Mouse (Mus musculus) layer of hippocampus, adult 2 months (tissue): ENCODE results near the gene 9230102O04Rik. TPM values are rescaled to one million over a fixed set of nuclear protein-coding genes. Genes with fewer than 3 reads are reported as not detected.

Experiments
- DNase-seq, 2 experiments: peaks; one replicate each; pipeline ENCODE4 v3.0.0; 2022; ENCODE audit warnings: low spot score in 2 of 2
- H3K27ac ChIP-seq: fragments of 200-600 bp; 2 replicates; pipeline ENCODE4 v1.8.1; 2022
- H3K4me3 ChIP-seq: fragments of 200-600 bp; 2 replicates; pipeline ENCODE4 v1.8.1; 2022; ENCODE audit warnings: mild to moderate bottlenecking
- CTCF ChIP-seq: fragments of 200-600 bp; conservative IDR thresholded peaks from 2 replicates; pipeline ENCODE4 v1.8.1; 2022; ENCODE audit warnings: antibody characterized with exemption, mild to moderate bottlenecking, moderate library complexity
- long read RNA-seq, 2 experiments: library from polyadenylated mRNA; stranded (forward); transcript quantifications; one replicate each; pipeline ENCODE4 v2.0.0; 2021; ENCODE audit warnings: borderline mapping rate in 2 of 2
- total RNA-seq, 2 experiments: library from RNA; stranded (reverse); gene quantifications; 2 replicates each; pipeline ENCODE4 v1.2.3; 2021

9230102O04Rik gene
- total RNA-seq: not detected
- long read RNA-seq, experiment 1: 0 reads
- long read RNA-seq, experiment 2: 0 reads

GRCm38 (mm10) chr2:9888913-9889650 lies at the start of gene 9230102O04Rik:
9230102O04Rik (minus strand) TSS chr2:9889540.
- no peak within 1 kb of the TSS for H3K27ac ChIP-seq
- peak; percentile 62 for TF ChIP-seq CTCF
- no peak for DNase-seq
- no peak within 1 kb of the TSS for H3K4me3 ChIP-seq

GRCm38 (mm10) chr2:9935965-9936364 lies 46.6 kb upstream of the 9230102O04Rik start:
- no peak overlapping the region for H3K27ac ChIP-seq
- no peak for DNase-seq
- no peak for TF ChIP-seq CTCF
- H3K4me3 ChIP-seq: no peak overlapping the region

- no peak for TF ChIP-seq CTCF
- DNase-seq: no peak
- H3K4me3 ChIP-seq: no peak overlapping the region
- H3K27ac ChIP-seq: no peak overlapping the region
Measured at GRCm38 (mm10) chr2:9926905-9927283, 37.6 kb upstream of the 9230102O04Rik start.

- no peak for DNase-seq
- Histone ChIP-seq H3K4me3 (no peak overlapping the region), H3K27ac (no peak overlapping the region)
- no peak for TF ChIP-seq CTCF
Measured at GRCm38 (mm10) chr2:9926194-9926904, 37.0 kb upstream of the 9230102O04Rik start.

GRCm38 (mm10) chr2:9918691-9919471 lies 29.5 kb upstream of the 9230102O04Rik start:
- Histone ChIP-seq H3K27ac (no peak overlapping the region), H3K4me3 (no peak overlapping the region)
- no peak for DNase-seq
- no peak for TF ChIP-seq CTCF

GRCm38 (mm10) chr2:9917602-9918001 lies 28.3 kb upstream of the 9230102O04Rik start:
- no peak overlapping the region for H3K27ac ChIP-seq
- no peak overlapping the region for H3K4me3 ChIP-seq
- DNase-seq: peak; percentile 2 to 18
- TF ChIP-seq CTCF: no peak

- no peak for DNase-seq
- no peak overlapping the region for H3K4me3 ChIP-seq
- no peak overlapping the region for H3K27ac ChIP-seq
- no peak for TF ChIP-seq CTCF
Measured at GRCm38 (mm10) chr2:9905995-9906394, 16.7 kb upstream of the 9230102O04Rik start.

- no peak overlapping the region for H3K27ac ChIP-seq
- no peak for TF ChIP-seq CTCF
- H3K4me3 ChIP-seq: no peak overlapping the region
- no peak for DNase-seq
Measured at GRCm38 (mm10) chr2:9903854-9904560, 14.7 kb upstream of the 9230102O04Rik start.

- no peak for TF ChIP-seq CTCF
- DNase-seq: no peak
- H3K27ac ChIP-seq: no peak overlapping the region
Measured at GRCm38 (mm10) chr2:9897846-9898245, 8.5 kb upstream of the 9230102O04Rik start.

GRCm38 (mm10) chr2:9896097-9896770 lies 6.9 kb upstream of the 9230102O04Rik start:
- DNase-seq: no peak
- Histone ChIP-seq H3K27ac (no peak overlapping the region), H3K4me3 (no peak overlapping the region)
- no peak for TF ChIP-seq CTCF

More at GRCm38 (mm10) chr2:9897846-9898245, 8.5 kb upstream of the 9230102O04Rik start:
- H3K4me3 ChIP-seq: no peak overlapping the region

- DNase-seq: no peak
- no peak for TF ChIP-seq CTCF
- H3K27ac ChIP-seq: no peak overlapping the region
- no peak overlapping the region for H3K4me3 ChIP-seq
Measured at GRCm38 (mm10) chr2:9894836-9895593, 5.7 kb upstream of the 9230102O04Rik start.
